Mouse (Mus musculus) kidney, postnatal 36 days (tissue): ENCODE data around the gene Kif9.

Experiments used
- DNase-seq, 2 experiments: peaks; one replicate each; pipeline ENCODE4 v3.0.0; 2021 to 2022; ENCODE audit warnings: mixed read lengths in 2 of 2

The Kif9 gene

GRCm38 (mm10) chr9:110476124-110477091 lies at the start of gene Kif9, which contains the start of gene Klhl18:
Kif9 (plus strand) TSS chr9:110476958.
Klhl18 (minus strand) TSS chr9:110476694.
- DNase-seq = peak; percentile 98 to 99

- no peak for DNase-seq
Observed at GRCm38 (mm10) chr9:110431241-110431640, 45.5 kb upstream of the Kif9 start.

DNA sequence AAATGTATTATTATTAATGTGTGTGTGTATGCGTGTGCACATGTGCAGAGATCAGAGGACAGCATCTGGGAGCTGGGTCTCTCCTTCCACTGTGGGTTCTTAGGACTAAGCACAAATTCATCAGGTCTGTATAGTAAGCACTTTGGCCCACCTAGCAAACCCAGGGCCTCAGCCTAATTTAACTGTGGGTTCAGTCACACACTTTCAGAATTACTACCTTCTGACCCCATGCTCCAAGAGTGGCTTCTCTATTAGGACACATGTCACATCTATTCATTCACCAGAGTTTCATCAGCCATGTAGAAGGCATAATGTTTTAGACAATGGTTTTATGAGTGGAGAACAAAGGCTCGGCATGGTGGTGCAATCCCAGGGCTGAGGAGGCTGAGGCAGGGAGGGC lies 43.7 kb upstream of the Kif9 start:
- no peak for DNase-seq

- DNase-seq = no peak
Observed at GRCm38 (mm10) chr9:110436041-110436440, 40.7 kb upstream of the Kif9 start.

GRCm38 (mm10) chr9:110440049-110440448 lies 36.7 kb upstream of the Kif9 start:
- no peak for DNase-seq

GRCm38 (mm10) chr9:110440559-110440958 lies 36.2 kb upstream of the Kif9 start:
- DNase-seq = no peak

- DNase-seq = no peak
Observed at GRCm38 (mm10) chr9:110448356-110448755, 28.4 kb upstream of the Kif9 start.

- peak; percentile 74 to 86 for DNase-seq
Observed at GRCm38 (mm10) chr9:110448857-110449617, 27.7 kb upstream of the Kif9 start.

- DNase-seq = no peak
Observed at GRCm38 (mm10) chr9:110452523-110452922, 24.2 kb upstream of the Kif9 start.

- no peak for DNase-seq
Observed at GRCm38 (mm10) chr9:110457926-110458325, 18.8 kb upstream of the Kif9 start.

DNA sequence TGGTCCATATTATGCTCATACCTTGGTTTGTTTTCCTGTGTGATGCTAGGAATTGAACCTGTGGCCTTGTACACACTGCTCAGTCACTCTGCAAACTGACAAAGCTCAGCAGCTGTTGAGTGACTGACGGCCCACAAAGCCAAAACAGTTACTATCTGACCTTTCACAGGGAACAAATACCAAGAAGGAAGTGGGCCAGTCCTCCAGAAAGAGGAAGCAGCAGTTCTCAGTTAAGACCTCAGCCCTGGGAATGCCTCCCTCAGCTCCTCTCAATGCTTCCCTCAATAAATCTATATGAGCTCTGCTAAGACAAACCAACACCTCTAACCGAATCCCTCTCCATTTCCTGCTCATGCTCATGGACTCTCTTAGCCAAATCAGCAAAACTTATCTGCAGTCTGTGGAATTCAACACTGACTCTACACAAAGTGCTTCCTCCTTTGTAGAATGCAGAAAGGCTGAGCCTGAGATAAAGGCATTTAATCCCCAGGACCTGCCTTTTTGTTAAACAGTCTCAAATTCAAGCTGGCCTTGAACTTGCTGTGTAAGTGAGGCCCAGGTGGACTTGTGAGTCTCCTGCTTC lies 17.5 kb upstream of the Kif9 start:
- DNase-seq = peak in 1 of 2 experiments; percentile 23

DNA sequence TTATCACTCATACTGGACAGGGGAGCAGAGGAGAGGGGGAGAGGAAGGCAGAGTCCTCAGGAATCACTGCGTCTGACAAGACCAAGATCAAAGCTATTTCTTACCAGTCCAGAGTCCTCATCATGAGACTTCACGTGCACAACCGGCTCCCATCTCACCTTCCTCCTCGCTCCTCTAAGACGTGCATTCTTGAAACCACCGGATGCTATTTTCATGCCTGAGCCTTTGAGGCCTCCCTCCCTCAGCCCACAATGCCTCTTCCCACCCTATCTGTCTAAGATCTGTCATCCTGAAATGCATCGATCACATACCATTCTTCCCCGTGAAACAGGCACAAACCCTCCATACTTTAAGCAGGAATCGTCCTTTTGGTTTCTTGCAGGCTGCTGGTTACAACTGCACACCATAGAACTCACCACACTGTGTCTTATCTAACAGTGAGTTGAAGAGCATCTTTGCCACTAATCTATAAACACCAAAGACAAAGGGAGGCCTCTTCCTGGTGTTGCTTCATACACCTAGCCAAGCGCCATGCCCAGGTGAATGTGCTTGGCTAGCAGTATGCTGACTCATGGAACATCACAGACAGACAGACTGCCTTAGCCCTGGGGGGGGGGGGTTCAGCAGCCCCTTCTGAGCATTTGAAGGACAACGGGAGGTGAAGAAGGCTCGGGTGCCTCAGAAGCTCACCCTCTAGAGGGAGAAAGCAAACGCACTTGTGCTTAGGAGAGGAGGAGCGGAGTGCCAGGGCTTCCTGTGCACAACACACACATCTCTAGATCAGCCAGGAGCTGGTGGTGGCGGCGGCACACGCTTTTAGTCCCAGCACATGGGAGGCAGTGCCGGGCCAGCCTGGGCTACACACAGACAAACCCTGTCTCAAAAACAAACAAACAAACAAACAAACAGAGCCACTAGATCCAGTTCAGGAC lies 15.6 kb upstream of the Kif9 start:
- DNase-seq = no peak

DNA sequence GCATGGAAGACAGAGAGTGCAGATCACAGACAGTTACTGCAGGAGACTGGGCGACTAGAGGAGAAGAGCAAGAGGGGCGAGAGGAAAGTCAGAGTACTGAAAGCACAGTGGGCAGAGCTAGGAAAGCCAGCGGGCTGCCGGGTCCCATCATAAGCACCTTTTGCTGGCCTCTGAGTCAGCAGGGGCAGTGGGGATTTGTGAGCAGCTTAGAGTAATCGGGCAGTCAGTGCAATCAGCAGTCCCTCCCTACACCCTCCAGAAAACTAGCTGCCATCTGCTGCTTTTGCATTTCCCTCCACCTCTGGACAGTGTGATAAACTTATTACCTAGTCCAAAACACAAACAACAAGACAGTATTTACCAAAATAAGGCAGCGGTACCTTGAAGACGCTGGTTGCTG lies 14.4 kb upstream of the Kif9 start:
- DNase-seq = no peak

GRCm38 (mm10) chr9:110463983-110464591 lies 12.7 kb upstream of the Kif9 start:
- DNase-seq = no peak

GRCm38 (mm10) chr9:110465336-110465735 lies 11.4 kb upstream of the Kif9 start:
- DNase-seq = peak; percentile 73

- peak in 1 of 2 experiments; percentile 65 for DNase-seq
Observed at GRCm38 (mm10) chr9:110466179-110466578, 10.6 kb upstream of the Kif9 start.

DNA sequence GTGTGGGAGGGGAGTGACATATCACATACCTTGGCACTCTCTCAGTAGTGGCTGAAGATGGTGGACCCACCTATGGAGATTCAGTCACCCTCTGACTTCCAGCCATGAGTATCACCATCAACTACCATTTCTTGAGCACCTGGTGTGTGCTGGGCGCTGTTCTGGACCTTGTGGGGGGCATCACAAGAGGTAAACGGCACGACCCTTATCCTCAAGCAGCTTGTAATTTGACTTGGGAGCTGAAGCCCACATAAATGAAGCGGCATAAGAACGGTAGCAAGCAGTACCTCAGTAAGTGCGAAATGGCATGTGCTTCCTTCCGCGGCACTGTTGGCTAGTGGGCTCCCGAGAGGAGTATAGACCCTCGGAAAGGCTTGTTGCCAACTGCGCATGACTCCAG lies 1.2 kb downstream of the Kif9 start:
- no peak for DNase-seq

DNA sequence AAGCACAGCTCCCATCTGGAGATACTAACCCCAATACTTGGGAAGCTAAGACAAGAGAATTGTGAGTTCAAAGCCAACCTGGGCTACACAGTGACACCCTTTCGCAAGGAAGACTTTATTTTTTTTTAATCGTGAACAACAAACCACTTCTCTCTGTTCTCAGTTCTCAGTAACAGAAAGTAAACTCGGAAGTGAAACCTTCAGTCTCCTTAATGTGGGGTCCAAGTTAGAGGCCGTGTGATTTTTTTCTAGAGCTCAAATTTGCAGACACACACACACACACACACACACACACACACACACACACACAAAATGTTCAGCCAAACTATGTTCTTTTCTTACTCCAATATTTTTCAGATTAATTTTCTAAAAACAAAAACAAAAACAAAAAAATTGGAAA lies 1.9 kb downstream of the Kif9 start:
- no peak for DNase-seq

- no peak for DNase-seq
Observed at GRCm38 (mm10) chr9:110488841-110489240, 12.1 kb downstream of the Kif9 start.

- peak in 1 of 2 experiments; percentile 48 for DNase-seq
Observed at GRCm38 (mm10) chr9:110490913-110491312, 14.2 kb downstream of the Kif9 start.

- no peak for DNase-seq
Observed at GRCm38 (mm10) chr9:110525737-110526136, 49.0 kb downstream of the Kif9 start.
